Mouse (Mus musculus) common myeloid progenitor, adult 5-6 weeks (primary cell): ENCODE results near the gene Gbf1. TPM values are rescaled to one million over a fixed set of nuclear protein-coding genes. Genes with fewer than 3 reads are reported as not detected.

Experiments used
- ATAC-seq: replicated peaks from 2 replicates; pipeline ENCODE4 v1.8.0; 2016; ENCODE audit warnings: low read depth, mild to moderate bottlenecking, moderate TSS enrichment, inconsistent platforms; ENCODE audit not compliant: poor library complexity, severe bottlenecking
- total RNA-seq: library from RNA; stranded (forward); fragments of 200-1000, 187-1606 nt; gene quantifications from 2 replicates; pipeline ENCODE4 v1.2.3, GENCODE M21; 2017

The Gbf1 gene
- total RNA-seq, 1 experiment from 2014 or later: 38.7 TPM

GRCm38 (mm10) chr19:46326019-46326755, 173.9 kb downstream of the Gbf1 start:
- no peak for ATAC-seq

- ATAC-seq: 0 out of 2 replicates have a peak, but pooled peaks have one; percentile 4
Observed at GRCm38 (mm10) chr19:46326756-46327305, 174.5 kb downstream of the Gbf1 start, which contains the start of gene Psd. Gene Psd (minus strand): TSS chr19:46327156.

- ATAC-seq: no peak
Observed at GRCm38 (mm10) chr19:46327531-46328064, 175.3 kb downstream of the Gbf1 start.

- peak; percentile 80 for ATAC-seq
Observed at GRCm38 (mm10) chr19:46328081-46329030, 176.0 kb downstream of the Gbf1 start, which contains the start of gene Fbxl15. Gene Fbxl15 (plus strand): TSS chr19:46328184.

- no peak for ATAC-seq
Observed at GRCm38 (mm10) chr19:46329031-46329641, 176.8 kb downstream of the Gbf1 start.

GRCm38 (mm10) chr19:46329951-46330350, 177.6 kb downstream of the Gbf1 start:
- ATAC-seq: peak; percentile 61

GRCm38 (mm10) chr19:46330696-46331095, 178.4 kb downstream of the Gbf1 start:
- no peak for ATAC-seq

- no peak for ATAC-seq
Observed at GRCm38 (mm10) chr19:46331326-46331725, 179.0 kb downstream of the Gbf1 start.

- no peak for ATAC-seq
Observed at GRCm38 (mm10) chr19:46331936-46332335, 179.6 kb downstream of the Gbf1 start.

- ATAC-seq: no peak
Observed at GRCm38 (mm10) chr19:46332721-46333339, 180.5 kb downstream of the Gbf1 start.

- no peak for ATAC-seq
Observed at GRCm38 (mm10) chr19:46333906-46334305, 181.6 kb downstream of the Gbf1 start.

Other genes starting within 250 kb of the Gbf1 start
- gene Armh3, start 154.0 kb upstream of the Gbf1 start, total RNA-seq: 7.4 and 9.5 TPM in 2 replicates
- 4.1 and 4.9 TPM in 2 replicates for gene Hps6, start 149.0 kb upstream of the Gbf1 start, total RNA-seq
- 15.0 and 48.0 TPM in 2 replicates for gene Pprc1, start 107.6 kb upstream of the Gbf1 start, total RNA-seq
- 136 and 160 TPM in 2 replicates for gene Ldb1, start 107.3 kb upstream of the Gbf1 start, total RNA-seq
- 197 and 199 TPM in 2 replicates for gene Nolc1, start 76.6 kb upstream of the Gbf1 start, total RNA-seq
- not detected in 2 replicates for gene Elovl3, start 20.6 kb upstream of the Gbf1 start, total RNA-seq
- not detected in 2 replicates for gene Pitx3, start 4.2 kb upstream of the Gbf1 start, total RNA-seq
- gene Nfkb2, start 151.8 kb downstream of the Gbf1 start, total RNA-seq: 7.2 and 8.3 TPM in 2 replicates
- 0.69 TPM in 1 of 2 replicates, not detected in the other for gene Psd, start 174.6 kb downstream of the Gbf1 start, total RNA-seq
- gene Fbxl15, start 175.7 kb downstream of the Gbf1 start, total RNA-seq: 3.3 and 4.3 TPM in 2 replicates
- gene Cuedc2, start 186.2 kb downstream of the Gbf1 start, total RNA-seq: 143 and 149 TPM in 2 replicates
- gene Mfsd13a, start 188.6 kb downstream of the Gbf1 start, total RNA-seq: 11.5 and 13.6 TPM in 2 replicates
- gene 2310034G01Rik, start 197.8 kb downstream of the Gbf1 start, total RNA-seq: 1.5 and 2.5 TPM in 2 replicates
- gene Actr1a, start 243.2 kb downstream of the Gbf1 start, total RNA-seq: 80.1 TPM in 2 replicates
- gene Sufu, start 244.4 kb downstream of the Gbf1 start, total RNA-seq: 22.2 and 30.2 TPM in 2 replicates